Mouse (Mus musculus) left cerebral cortex, adult 18-20 months (tissue): ENCODE measurements at regions not wholly inside any gene's neighbourhood (a gene's known extent, or its start where the extent isn't known, plus 50 kb on each side); places are given as distances from the start of the nearest gene placed in this dataset.
A peak's percentile ranks its signal among the peaks of the same experiment; 100 is the strongest.

ENCODE experiments used
- DNase-seq, 2 experiments: peaks; one replicate each; pipeline ENCODE4 v3.0.0; 2021 to 2022; ENCODE audit warnings: low spot score in 2 of 2, mixed read lengths in 1 of 2

GRCm38 (mm10) chr9:47909051-47909450 lies 252.8 kb upstream of the Nxpe4 start:
- no peak for DNase-seq

- peak; percentile 6 to 21 for DNase-seq
These were observed 251.3 kb upstream of the Nxpe4 start for GRCm38 (mm10) chr9:47910501-47910906.

GRCm38 (mm10) chr9:47912823-47913222 lies 249.0 kb upstream of the Nxpe4 start:
- no peak for DNase-seq

DNA sequence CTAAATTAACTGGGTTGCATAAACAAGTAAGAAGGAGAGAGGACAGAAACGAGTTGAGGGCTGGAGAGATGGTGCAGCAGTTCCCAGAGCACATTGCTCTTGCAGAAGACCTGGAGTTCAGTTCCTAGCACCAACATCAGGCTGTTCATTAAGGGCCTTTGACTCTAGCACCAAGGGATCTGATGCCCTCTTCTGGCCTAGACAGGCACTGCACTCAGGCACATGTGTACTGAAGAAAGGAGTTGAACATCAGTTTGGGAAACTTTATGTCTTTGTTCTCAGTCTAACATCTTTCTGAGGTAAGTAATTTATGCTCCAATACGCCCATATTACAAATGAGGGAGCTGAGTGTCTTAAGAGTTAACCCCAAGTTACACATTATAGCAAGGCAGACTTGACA lies 226.5 kb upstream of the Nxpe4 start:
- DNase-seq = no peak

- no peak for DNase-seq
These were observed 225.8 kb upstream of the Nxpe4 start for GRCm38 (mm10) chr9:47935957-47936457.

GRCm38 (mm10) chr9:47938941-47939710 lies 222.7 kb upstream of the Nxpe4 start:
- no peak for DNase-seq

GRCm38 (mm10) chr9:47942761-47943583 lies 218.9 kb upstream of the Nxpe4 start:
- peak in 1 of 2 experiments; percentile 23 for DNase-seq

GRCm38 (mm10) chr9:47946226-47946625 lies 215.6 kb upstream of the Nxpe4 start:
- DNase-seq = no peak

DNA sequence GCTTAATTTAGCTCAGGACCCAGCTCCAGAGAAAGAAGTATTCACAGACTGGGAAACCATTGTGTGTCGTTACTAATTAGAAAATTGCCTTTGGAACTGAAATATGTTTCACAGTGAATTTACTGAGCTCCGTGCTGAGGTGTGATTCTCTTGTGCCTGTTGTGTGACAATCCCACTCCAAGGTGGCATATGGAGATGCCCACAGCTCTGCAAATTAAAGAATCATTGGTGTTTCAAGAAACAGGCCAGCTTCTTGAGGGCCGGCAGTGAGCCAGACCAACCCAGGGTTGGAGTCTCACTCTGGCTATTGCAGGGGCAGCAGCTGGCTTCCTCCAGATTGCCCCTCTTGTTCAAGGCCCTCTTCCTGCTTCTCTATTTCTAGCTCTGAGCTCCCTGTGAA lies 203.9 kb upstream of the Nxpe4 start:
- DNase-seq = peak; percentile 64 to 70

DNA sequence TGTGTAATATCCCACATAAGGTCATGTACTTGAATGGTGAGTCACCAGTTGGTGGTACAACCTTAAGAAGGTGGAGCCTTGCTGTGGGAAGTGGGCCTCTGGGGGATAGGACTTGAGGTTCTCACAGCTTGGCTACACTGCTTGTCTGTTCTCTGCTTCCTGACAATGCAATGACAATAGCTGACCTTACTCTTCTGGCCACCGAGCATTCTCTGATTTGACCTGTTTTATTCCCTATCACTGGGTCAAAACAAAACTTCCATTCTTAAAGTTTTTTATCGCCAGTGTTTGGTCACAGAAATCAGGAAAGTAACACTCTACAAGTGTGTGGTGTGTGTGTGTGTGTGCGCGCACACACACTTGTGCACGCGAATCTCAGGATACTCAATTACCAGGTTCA lies 203.0 kb upstream of the Nxpe4 start:
- no peak for DNase-seq

- DNase-seq = no peak
These were observed 200.6 kb upstream of the Nxpe4 start for GRCm38 (mm10) chr9:47961176-47961575.

- no peak for DNase-seq
These were observed 199.7 kb upstream of the Nxpe4 start for GRCm38 (mm10) chr9:47962161-47962560.

DNA sequence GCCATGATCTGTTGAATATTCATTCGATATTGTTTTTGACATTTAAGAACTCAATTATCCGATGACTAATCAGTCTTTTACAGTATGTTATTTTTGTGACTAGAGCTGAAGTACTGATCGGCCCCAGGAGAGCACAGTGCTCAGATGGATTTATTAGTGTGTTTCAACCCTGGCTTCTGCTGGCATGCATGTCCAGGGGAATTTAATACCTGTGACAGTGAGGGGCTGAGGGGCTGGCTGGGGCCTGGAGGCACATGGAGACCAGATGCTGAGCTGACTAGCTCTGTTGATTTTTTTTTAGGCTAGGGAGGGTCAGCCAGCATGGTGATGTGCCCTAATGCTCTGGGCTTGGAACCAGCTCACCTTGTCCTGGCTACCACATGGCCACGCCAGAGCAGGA lies 199.2 kb upstream of the Nxpe4 start:
- no peak for DNase-seq

GRCm38 (mm10) chr9:47973130-47973529 lies 188.7 kb upstream of the Nxpe4 start:
- DNase-seq = no peak

DNA sequence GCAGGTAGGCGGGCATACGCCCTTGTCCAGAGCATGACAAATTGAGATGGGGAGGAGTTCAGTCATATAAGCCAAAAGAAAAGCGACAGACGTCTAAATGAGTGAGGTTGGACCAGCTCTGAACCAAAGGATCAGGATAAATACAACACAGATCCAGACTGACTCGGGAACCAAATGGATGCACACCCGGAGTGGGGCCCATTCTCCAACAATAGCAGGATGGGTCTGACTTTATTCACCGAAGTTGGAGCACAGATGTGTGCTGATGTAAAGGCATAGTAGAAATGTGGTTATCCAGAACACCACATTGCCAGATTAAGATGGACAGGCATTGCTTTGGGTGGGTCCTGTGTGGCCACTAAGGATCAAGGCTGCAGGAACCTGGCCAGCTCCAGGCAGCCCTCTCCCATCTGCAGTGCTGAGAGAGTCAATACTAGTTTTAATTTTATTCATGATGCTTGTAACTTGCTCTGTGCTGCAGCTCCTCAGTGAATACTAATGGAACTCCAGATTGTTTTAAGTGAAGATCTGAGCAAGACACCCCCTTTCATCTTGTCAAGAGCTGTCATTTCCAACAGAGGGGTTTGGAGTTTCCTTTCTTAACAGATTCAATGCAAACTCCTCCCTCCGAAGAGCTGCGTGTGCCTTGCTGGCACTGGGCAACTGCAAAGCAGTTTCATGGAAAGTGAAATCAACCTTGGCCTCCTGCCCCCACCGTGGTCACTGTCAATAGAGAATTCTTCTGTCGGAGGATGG lies 176.3 kb upstream of the Nxpe4 start:
- DNase-seq = no peak

DNA sequence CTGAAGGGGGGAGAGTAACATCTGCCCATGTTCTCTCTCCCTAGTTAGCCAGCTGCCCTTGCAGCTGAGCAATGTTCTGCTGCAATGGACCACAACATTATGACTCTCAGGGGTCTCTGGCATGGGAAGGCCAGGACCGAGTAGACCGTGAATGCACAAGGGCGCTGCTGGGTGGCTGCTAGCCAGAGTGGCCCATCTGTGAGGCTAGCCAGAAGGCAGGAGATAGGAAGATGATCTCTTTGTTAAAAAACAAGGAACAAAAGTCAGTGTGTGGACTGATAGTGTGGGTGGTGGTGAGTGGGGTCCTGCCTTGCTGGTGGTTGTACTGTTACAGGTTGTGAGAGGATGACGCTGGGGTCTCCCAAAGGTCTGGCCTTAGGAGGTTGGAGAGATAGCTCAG lies 174.6 kb upstream of the Nxpe4 start:
- no peak for DNase-seq

GRCm38 (mm10) chr9:47994671-47995070 lies 167.2 kb upstream of the Nxpe4 start:
- no peak for DNase-seq

DNA sequence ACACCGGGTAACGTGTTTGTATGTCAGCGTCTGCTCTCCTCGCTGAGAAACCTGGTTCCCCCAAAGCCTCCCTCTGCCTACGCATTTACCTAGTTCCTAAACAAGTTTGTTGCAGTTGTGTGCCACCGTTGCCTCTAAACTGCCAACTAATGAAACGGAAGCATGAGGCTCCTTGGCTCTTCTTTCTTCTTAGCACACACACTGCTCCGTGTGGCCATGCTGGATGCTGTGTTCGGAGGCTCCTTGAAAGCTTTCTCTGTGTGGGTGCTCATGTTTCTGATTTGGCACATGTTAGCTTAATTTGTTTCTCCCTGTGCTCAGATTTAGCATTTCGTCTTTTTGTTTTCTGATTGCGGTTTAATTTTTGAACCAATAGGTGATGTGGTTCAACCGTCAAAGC lies 162.2 kb upstream of the Nxpe4 start:
- peak in 1 of 2 experiments; percentile 12 for DNase-seq

GRCm38 (mm10) chr9:48029021-48029420 lies 132.8 kb upstream of the Nxpe4 start:
- DNase-seq = no peak

- DNase-seq = no peak
These were observed 131.0 kb upstream of the Nxpe4 start for GRCm38 (mm10) chr9:48030839-48031238.

DNA sequence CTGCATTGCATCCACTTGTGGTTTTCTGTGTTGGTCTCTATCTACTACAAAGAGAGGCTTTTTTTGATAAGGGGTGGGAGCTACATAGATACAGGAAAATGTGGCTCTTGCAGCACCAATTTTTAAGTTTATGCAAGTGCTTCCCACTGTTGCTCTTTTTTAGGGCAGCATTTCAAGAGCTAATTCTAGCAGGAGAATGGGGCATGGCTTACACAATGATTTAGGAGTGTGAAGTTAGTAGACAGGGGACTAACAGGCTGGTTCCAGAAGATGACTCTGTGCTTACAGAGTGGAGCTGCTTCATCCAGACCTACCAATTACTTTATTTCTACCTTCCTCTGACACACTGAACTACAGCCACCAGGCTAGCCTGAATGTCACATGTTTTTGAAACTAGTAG lies 125.9 kb upstream of the Nxpe4 start:
- DNase-seq = no peak

GRCm38 (mm10) chr9:48044826-48045225 lies 117.0 kb upstream of the Nxpe4 start:
- no peak for DNase-seq
